Mouse (Mus musculus): ENCODE data around the gene Hapln1. TPM values are rescaled to one million over a fixed set of nuclear protein-coding genes. Genes with fewer than 3 reads are reported as not detected.

The Hapln1 gene
- total RNA-seq, 4 experiments from 2014 or later: 1.8 to 4.3 (median 2.7) TPM

DNA sequence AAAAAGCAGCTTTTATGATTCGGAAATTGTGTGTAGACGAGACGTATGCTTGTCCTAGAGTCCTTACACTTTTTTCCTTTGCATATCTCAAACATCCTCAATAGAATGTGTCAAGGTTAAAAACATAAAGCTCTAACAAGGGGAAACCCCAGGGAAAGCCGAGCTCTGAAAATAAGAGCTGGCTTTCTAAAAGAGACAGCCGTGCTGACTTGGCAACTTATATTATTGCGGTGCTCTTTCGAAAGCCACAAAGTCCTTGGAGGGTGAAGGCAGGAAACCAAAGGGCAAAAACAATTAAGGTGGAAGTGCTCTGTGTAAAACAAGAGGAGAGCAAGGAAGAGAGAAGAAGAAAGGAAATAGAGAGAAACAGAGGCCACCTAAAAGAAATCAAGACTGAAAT is 60.9 kb downstream of the Hapln1 start:
- DNase-seq: peak; percentile 15

DNA sequence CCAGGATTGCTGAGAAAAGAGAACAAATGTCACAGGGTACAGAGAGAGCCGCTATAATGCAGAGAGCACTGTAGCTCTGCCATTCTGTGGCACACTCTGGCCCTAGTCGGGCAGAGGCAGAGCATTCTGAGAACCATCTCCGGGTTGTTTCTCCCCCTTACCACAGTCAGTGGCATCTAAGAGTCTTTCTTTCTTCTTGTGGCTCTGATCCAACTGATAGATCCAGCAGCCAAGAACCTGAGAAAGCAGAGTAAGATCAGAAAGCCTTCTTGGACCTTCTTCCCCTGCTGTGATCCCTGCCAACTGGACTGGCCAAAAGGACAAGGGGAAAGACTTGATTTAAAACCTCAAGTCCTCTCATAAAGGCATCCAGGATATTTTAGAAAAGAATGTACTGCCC is 63.7 kb downstream of the Hapln1 start:
- no peak for DNase-seq

DNA sequence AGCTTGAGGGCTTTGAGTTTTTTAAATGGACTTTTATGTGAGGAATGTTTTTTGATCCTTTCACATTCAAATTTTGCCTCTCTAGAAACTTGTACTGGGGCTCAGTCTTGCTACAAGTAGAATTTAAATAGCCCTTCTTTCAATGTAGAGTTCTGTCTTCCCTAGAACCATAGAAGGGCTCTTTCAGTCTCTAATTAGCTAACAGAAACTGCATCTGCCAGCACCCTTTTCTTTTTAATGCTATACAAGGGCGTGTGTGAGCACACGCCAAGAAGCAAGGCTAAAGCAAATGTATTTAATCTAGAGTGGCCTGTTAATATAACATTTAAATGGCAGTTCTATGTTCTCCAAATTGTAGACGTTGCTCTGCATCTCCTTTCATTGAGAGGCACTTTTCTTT is 67.8 kb downstream of the Hapln1 start:
- no peak for DNase-seq

DNA sequence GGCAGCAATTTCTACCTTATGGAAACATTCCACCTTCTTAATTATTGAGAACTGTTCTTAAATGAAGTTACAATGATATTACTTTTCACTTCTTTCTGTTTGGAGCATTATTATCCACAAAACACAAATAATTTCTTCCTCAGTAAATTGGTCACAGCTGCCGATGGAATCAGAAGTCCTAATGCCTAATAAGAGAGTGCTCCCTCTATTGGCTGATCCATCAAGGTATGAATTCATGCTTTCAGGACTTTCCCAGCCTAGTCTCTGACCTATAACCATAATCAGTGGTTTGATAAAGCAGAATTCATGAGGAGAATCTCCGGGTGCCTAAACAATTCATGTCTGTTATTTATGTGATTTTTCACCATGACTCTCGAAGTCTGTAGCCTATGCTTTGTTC is 79.5 kb downstream of the Hapln1 start:
- no peak for DNase-seq

DNA sequence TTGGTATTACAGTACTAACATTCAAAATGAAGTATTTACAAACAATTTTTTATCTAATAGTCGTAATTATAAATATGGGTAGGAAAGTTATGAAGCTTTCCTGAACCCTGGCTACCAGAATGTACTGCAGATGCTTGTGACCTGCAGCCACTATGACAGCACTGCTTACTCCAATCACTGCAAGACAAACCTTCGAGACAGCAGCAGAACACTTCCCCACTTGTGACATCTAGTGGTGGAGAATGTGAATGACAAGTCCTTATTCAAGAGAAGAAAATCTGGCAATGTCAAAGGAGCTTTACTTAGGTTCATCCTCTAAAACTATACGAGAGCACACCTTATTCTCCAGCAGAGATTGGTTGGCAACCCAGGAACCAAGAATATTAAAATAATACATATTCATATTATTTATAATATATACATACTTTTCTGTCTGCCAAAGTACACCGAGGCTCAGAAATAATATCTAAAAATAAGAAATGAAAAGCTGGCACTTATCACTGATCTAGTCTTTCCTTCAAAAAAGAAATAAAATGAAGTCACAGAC is 94.6 kb downstream of the Hapln1 start:
- DNase-seq: no peak

DNA sequence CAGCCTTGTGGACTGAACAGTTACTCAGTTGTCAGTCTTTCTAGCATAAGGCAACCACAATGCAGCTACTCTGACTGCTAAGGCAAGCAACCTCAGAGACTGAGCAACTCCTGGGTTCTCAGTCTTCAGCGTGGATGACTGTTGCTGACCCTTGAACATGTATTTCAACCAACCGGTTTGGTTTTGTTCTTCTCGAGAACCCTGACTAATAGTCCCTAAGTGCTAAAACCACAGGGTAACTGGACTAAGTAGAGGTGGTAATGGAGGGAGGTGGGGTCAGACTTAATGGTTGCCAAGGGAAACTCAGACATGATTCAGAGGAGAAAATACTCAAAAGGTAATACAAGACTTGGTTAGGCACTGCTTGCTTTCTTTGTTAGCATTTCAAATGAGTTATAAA is 97.4 kb downstream of the Hapln1 start:
- no peak for DNase-seq

DNA sequence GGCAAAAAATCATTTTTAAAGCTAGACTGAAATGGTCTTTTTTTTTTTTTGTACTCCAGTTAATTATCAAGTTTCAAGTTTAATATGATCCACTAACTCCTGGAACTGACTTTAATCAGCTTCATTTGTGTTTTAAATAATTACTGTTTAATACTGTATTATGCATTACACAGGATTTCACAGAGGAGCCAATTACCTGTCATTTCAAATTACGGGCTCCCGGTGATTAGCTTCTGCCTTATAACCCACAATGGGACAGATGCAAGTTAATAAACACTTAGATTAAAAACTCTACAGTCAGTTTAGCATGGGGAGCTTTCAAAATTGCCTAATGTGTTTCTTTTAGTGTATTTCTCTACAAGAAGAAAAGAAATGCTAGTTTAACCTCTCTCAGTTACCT is 106.0 kb downstream of the Hapln1 start:
- DNase-seq: no peak

DNA sequence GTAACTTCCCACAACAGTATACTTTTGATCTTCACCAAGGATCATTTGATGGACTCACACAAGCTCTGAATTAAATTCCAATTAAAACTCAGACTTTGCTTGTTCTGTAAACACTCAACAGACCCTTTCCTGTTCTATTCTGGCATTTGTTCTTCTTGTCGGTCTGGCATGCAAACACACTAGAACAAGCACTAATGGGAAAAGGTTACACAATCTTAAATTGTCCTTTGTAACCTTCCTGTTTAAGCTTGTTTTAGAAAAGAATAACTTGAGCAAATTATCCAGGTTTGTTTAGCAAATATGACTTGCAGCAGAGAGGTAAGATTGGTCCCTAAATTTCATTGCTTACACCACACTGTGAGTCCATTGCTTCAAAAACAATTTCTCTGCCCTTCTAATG is 113.2 kb downstream of the Hapln1 start:
- DNase-seq: no peak

DNA sequence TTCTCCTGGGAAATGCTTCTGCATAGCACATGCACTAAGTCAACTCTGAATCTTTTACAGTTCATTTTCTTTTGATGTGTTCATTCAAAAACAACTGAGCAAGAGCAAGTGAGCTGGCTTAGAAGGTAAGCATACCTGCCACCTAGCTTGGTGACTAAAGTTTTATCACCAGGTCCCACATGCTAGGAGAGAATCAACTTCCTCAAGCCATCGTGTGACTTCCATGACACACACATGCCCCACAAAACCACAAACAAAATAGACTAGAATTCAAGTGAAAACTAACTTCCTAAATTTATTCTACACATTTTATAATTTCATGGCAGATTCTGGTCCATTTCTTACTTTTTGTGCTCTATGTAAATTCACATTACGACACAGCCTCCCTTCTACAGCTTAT is 113.7 kb downstream of the Hapln1 start:
- no peak for DNase-seq

DNA sequence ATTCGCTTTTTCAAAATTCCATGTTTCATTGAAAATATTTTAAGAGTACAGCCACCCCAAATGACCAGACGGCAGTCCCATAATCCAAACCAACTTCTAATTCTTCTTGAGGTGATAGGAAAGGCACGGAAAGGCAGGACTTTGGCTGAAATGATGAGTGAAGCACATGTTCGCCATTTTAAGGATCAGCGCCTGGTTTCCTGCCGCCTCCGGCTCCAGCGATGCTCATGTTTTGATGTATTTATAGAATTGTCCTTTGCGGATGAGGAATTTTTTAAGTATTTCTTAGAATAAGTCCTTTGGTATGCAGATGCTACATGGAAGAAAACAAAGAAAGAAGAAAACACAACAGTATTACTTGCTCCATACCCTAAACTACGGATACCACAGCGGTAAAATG is 117.5 kb downstream of the Hapln1 start:
- DNase-seq: no peak

Other genes starting within 250 kb of the Hapln1 start
- 1 to 10 TPM; 2.1 to 2.2 (median 2.1) TPM for gene Vcan, start 202.7 kb downstream of the Hapln1 start, total RNA-seq (2022)

Data from adrenal gland, adult 8-10 months (tissue).